Mouse (Mus musculus) urinary bladder, adult 2 months (tissue): Measurements from ENCODE around the gene Acss2. TPM values are rescaled to one million over a fixed set of nuclear protein-coding genes. Genes with fewer than 3 reads are reported as not detected.
"Not testable (repeated sequence)": the region's sequence is repeated elsewhere in the genome, so short reads cannot be mapped to it uniquely, and the experiment has no call there.

ENCODE experiments used
- DNase-seq: peaks from one replicate; pipeline ENCODE4 v3.0.0; 2022; ENCODE audit warnings: low spot score
- polyA plus RNA-seq: library from polyadenylated mRNA; depleted of rRNA; stranded (reverse); fragments of >200 nt; gene quantifications from 2 replicates; pipeline ENCODE4 v1.2.3, GENCODE M21; 2012

Acss2 gene
- polyA plus RNA-seq, 1 experiment = 27.8 TPM

DNA sequence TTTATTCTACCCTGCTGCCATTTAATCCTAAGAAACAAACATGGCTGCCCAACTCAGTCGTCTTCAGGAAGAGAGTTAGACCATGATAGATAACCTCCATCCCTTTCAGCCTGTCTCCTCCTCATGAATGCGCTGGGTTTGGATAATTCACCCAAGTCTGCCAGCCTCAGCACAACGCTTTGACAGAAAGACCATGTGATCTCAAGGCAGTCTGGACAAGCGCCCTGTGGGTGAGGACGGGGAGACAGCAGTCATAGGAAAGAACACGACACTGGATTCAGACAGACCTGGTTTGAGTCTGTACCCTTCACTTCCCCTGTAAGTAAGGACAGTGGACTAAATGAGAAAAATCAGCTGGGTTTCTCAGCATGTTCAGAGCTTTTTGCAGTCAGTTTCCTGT lies 71.8 kb downstream of the Acss2 start:
- DNase-seq = no peak

DNA sequence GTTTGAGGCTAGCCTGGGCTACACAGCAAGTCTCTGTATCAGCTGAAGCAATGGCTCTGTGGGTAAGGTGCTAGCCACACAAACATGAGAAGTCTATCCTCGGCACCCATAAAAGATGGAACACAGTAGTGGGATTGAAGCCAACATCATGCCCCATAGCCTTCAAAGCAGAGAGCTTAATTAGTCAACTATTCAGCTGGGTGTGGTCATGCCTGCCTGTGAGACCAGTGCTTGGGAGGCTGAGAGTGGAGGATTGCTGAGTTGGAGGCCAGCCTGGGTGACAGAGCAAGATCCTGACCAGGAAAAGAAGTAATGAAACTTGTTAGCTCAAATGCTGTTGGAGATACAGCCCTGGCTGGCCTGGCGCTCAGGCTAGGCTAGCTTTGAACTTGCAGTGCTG lies 73.1 kb downstream of the Acss2 start:
- no peak for DNase-seq

DNA sequence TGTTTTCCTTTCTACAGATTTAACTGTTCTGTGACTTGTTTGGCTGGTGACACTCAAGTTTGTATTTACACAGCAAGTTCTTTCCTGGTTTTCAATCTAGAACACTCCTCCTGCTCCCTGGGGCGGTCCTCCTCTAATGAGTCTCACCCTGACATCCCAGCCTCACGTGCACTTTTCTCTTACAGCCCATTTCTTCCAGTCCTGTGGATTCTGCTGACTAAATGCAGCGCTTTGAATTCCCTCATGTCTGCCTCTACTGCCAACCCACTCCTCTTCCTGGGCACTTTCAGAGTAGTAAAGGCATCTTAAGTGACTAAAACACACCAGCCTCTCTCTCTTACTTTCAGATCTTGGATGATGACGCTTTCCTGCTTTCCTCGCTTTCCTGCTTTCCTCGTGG lies 73.9 kb downstream of the Acss2 start:
- no peak for DNase-seq

DNA sequence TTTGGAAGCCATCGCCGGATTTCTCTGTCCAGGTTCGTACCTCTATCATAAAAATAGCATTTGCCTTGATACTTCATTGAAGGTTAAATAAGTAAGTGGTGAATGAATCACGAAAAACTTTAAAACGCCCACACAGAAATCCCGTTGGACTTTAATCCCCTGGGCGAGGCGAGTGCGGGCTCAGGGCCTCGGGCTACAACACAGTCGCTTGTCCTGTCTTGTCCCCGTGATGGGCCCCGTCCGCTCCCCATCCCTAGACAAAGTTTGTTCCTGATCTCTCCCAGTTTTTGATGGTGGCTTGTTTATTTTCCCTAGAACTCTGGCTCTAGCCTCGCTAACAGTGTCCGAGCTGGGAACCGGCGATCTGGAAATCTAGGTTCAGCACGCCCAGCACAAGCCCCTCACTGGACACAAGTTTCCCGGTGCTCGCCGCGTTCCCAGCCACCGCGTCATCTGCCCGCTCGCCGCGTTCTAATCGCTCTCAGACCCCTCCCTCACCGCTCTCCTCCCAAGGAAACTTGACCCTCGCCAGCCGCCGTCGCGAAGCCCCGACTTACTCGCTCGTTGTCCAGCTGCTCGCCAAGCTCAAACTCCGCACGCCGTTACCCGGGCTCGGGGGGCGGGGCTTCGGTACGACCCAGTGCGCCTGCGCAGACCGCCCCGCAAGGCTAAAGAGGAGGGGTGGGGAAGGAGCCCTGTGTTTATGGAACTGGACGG lies 74.5 kb downstream of the Acss2 start, which contains the start of gene Gss:
Gene Gss (minus strand): TSS at position 674 of the 717 bp plus-strand sequence.
- DNase-seq = peak; percentile 100

DNA sequence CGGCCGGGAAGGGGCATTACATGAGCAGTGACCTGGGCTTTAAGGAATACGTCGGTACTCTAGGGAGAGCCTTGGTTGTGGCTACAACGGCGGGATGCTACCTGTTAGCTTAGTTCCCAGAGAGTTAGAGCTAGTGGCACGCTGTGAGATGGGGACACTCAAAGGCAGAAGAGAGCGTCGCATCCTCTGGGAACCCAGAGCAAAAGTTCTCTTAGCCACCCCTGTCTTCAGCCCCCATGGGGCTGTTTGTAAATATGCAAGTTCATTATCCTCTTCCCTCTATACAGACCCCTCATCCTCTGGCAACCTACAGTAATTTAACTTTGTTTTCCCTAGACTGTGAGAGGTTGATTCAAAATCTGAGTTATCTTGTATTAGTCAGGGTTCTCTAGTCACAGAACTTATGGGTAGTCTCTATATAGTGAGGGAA lies 75.1 kb downstream of the Acss2 start:
- no peak for DNase-seq

DNA sequence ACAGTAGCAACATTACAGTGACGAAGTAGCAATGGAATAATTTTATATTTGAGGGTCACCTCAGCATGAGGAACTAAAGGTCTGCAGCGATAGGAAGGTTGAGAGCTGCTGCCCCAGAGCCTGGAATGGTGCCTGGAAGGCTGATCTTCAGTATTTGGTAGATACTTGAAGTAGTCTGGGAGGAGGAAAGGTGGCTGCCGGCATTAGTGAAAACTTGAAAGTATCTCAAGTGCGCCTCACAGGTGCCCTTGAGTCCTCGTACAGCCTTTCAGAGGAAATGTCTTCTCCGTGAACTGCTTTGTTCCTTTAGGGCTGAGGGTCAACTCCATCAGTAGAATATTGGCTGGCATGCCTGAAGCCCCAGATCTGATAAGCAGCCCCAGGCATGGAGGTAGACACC lies 77.8 kb downstream of the Acss2 start:
- DNase-seq = no peak

DNA sequence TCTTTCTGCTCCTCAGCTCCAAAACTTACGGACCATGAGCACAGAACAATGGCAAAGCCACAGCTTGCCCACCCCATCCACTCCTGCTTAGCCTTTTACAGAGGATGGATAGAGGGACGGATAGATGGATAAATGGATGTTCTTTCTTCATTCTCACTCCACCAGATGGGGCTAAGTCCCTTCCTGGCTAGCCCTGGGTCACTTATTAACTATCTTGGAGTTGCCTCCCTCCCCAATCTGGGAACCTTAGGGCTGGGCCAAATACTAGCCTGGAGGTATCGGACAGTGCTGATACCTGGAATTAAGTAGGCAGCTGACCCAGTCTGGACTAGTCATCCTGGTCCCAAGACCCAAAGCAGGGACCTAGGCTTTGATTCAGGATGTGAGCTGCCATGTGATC lies 86.0 kb downstream of the Acss2 start:
- DNase-seq = no peak

DNA sequence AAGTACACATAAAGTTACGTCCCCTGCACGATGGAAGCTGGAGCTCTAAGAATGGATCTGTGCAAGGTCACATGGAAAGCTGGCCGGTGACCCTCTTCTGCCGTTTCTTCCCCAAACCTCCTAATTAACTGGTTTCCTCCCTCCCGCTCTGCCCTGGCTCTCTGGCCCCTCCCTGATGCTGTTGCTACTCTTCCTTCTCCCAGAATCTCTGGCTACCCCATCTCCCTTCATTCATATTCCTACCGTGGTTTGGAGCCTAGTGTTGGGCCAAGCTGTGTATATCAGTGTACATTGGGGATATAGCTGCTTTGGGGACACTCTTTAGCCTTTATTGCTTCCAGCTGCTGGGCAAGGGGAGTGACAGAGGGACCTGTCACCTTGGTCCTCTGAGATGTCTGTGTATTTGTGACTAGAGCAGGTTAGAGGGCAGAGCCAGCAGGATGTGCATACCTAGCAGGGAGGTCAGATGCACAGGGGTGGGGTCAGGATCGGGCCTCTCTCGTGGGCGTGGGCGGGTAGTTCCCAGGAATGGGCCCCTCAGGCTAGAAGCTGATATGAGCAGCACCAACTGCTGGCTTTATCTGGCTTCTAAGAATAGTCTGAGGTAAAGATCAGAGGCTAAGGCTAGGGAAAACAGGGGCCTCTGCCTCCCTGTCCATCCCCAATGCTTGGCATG lies 87.0 kb downstream of the Acss2 start:
- no peak for DNase-seq

DNA sequence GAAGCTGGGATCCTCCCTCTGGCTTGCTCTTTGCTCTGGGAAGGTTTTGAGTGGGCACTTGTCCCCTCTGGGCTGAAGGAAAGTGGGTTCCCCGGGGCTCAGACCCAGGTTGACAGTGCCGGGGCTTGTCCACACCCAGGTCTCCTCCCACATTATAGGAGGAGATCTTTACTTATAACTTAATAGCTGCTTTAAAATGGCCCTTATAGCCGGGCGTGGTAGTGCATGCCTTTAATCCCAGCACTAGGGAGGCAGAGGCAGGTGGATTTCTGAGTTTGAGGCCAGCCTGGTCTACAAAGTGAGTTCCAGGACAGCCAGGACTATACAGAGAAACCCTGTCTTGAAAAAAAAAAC lies 87.5 kb downstream of the Acss2 start:
- DNase-seq = not testable (repeated sequence)

DNA sequence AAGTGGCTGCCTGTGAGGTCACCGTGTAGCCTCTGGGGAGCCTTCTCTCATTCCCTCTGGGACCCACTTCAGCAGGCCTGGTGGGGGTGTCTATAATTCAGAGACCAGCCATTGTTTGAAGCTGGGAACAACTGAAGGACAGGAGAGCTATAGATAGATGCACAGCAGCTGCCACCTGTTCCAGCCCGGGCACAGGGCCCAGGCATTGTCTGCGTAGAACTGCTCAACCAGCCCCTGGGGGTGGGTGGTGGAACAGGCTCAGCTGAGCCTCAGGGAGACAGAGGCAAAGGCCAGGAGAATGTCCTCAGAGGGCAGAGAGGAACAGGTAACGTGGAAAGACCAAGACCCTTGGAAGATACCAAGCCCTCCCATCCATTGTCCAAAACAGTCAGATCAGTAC lies 88.6 kb downstream of the Acss2 start:
- DNase-seq = no peak

DNA sequence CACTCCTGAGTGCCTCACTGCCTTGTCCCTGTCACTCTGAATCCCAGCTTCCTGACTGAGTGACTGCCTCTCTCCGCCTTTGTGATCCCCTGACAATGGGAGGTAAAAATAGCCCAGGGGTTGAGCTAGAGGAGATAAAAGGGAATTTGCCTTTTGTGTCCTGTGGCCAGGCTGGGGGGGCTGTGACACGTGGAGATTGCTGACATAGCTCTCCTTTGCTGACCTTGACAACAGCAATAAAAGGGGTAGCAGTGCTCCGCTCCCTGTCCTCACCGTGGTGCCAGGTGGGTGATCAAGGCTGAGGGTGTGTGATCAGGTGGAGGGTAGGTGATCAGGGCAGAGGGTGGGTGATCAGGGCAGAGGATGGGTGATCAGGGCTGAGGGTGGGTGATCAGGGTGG lies 93.2 kb downstream of the Acss2 start, which contains the start of gene Myh7b:
Gene Myh7b (plus strand): TSS at position 235 of the 400 bp plus-strand sequence.
- DNase-seq = no peak

DNA sequence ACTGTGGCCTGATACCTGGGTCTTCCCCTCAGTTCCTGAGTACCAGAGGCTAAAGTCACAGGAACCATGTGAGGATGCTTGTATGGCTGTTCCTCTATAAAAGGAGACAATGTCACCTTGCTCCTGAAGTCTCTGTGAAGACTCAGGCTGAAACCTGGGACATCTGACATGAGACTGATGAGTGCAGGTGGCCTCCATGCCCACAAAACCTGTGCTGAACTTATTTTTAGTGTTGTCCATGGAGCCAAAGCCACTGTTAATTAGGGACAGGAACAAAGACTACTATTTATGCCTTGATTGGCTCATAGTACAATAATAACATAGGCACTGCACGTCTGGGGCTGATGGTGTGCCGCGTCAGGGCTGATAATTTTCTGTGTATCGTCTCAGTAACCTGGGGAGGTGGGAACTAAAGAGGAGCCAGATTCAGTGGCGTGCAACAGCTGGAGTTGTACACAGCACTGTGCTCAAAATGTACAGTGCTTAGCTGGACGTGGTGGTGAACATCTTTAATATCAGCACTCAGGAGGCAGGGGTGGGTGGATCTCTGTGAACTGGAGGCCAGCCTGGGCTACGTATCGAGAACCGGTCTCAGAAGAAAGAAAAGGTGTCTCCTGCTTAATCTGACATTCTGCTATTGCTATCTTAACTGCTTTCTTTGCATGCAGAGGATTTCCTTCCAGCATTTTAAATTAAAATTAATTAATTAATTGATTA lies 94.2 kb downstream of the Acss2 start:
- no peak for DNase-seq

DNA sequence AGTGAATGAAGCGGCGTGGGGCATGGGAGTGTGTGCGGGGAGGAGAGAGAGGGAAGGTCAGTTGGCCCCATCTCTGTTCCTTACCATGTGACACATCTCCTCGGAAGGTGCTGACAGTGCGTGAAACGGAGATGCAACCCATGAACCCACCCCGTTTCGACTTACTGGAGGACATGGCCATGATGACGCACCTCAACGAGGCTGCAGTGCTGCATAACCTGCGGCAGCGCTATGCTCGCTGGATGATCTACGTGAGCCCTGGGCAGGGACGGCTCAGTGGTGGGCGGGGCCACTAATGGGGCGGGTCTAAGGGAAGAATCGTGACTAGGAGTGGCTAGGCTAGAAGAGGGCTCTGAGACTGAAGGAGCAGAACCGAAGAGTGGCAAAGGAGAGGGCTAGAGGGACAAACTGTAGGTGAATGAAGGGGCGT lies 95.6 kb downstream of the Acss2 start:
- no peak for DNase-seq

DNA sequence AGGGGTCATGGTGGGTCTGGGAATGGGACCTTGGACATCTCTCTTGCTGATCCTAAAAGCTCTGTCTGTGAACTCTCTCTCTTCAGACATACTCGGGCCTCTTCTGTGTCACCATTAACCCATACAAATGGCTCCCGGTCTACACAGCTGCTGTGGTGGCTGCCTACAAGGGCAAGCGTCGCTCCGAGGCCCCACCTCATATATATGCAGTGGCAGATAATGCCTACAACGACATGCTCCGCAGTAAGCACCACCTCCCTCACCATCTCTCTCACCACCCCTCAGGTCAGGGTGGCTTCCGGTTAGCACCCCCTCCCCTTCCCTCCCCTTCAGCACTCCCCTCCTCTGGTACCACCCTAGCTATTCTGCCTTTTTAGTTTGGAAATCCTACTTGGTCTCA lies 96.2 kb downstream of the Acss2 start:
- DNase-seq = no peak

DNA sequence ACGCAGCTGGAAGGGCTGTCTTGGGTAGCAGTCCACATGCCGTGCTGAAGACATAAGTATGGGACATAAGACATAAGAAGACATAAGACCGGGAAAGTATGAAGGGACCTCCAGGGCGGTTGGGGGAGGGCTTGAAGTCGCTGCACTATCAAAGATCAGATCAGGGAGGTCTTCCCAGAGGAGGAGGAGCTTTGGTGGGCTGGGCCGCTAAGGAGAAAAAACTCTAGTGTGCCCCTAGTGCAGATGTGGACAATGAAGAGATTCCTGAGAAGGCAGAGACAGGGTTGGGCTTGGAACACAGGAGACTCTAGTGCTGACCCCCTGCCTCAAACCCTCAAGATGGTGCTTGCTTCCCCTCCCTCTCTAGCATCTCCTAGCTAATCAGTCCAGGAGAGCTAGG lies 99.2 kb downstream of the Acss2 start:
- DNase-seq = no peak

DNA sequence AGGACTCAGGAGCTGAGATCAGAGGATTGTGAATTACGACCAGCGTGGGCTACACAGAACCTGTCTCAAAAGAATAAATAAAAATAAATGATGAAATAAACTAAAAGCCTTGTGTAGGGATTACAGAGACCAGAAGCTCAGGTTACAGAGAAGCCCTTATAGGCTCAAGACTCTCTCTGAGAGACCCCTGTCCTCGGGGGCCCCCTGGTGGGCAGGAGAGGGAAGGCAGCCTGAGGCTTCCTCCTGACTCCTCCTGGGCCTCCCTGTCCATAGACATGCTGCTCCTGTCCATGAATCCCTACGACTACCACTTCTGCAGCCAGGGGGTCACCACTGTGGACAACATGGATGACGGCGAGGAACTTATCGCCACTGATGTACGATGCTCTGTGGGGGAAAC lies 102.1 kb downstream of the Acss2 start:
- DNase-seq = peak; percentile 83

DNA sequence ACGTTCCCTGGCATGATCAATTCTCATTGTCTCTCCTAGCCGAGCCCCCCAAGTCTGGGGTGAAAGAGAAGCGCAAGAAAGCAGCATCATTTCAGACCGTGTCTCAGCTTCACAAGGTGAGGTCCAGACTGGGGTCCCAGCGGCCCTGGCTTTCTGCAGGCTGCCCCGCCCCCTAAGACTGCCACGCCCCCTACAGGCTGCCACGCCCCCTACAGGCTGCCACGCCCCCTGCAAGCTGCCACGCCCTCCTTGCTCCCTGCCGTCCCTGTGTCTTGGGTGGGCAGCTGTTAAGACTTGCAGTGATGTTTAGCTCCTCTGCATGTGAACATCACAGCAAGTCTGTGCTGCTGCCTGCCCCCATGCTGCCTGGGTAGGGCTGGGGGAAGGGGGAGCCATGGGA lies 104.9 kb downstream of the Acss2 start:
- DNase-seq = no peak

DNA sequence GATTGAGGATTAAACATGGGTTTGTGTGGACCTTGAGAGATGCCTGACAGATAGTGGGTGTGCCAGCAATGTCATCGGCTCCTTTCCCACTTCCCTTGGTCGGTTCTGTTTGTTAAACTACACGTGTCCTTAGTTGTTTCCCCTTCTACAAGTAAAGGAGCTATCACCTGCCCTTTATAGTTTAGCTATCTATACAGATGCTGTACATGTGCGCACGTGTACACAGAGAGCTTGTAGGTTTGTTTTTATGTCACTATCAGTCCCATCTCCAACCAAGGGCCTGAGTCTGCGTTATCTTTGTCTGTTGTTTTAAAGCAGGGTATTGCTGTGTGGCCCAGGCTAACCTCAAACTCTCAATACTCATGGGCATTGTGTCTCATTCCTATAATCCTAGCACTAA lies 106.2 kb downstream of the Acss2 start:
- no peak for DNase-seq

DNA sequence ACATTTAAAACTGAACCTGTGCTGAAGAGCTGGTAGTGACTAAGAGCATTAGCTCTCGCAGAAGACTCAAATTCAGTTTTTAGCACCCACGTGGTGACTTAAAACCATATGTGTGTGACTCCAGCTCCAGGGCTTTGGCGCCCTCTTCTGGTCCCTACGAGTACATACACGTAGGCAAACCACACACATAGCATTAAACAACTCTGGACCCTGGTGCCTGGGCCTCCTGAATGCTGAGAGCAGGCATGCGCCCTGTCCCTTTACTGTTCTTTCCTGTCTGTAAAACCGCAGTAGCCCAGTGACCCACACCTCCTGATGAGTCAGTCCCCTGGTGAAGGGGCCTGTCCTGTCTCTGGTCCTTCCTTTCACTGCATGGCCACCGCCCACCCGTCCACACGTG lies 107.0 kb downstream of the Acss2 start:
- no peak for DNase-seq

DNA sequence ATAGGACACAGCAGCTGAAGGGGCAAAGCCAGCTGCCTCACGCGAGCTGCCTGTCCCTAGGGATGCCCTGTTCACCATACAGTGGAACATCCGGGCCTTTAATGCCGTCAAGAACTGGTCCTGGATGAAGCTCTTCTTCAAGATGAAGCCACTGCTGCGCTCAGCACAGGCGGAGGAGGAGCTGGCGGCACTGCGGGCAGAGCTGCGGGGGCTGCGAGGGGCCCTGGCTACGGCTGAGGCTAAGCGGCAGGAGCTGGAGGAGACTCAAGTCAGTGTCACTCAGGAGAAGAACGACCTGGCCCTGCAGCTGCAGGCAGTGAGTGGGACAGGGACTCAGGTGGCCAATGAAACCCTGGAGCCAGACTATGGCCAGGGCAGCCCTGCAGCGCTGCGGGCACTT lies 108.5 kb downstream of the Acss2 start:
- DNase-seq = no peak

DNA sequence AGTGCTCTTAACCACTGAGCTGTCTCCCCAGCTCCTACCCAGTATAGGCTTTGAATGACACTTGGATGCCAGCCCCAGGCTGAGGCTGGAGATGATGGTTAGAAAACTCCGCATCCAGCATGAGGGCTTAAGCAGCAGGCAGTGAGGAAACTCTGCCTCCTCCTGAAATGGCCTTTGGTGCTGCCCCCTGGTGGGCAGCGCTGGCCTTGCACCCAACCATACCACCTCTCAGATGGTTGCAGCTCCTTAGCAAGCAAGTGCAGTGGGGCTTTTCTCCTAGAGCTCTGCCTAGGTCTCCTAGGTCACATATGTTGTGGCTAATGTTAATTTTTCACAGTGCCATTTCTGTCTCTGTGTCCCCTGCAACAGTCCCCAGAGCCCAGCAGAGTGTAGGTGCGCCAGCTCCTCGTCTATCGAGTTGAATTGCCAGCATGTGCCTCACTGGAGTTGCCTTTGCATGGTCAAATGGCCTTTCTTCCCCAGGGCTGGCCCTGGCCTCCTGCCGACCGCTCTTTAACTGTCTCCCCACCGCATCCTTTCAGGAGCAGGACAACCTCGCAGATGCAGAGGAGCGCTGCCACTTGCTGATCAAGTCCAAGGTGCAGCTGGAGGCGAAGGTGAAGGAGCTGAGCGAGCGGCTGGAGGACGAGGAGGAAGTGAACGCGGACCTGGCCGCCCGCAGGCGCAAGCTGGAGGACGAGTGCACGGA lies 109.4 kb downstream of the Acss2 start:
- peak; percentile 51 for DNase-seq

DNA sequence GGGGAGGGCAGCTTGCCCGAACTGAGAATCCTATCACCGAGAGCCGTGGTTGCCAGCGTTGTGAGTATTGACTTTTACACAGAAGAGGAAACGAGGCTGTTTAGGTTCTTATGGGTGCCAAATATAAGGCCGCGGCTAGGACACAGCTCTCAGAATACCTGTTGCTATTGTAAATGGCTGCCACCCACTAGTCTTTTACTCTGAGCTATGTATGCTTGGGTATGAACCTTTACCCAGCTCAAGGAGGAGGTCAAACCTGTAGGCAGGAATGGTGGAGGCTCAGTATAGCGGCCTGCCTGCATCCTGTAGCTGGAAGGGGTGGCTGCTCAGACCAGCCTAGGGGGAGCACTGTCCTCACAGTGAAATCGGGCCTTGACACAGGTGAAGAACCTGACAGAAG lies 110.4 kb downstream of the Acss2 start:
- no peak for DNase-seq
